Mouse (Mus musculus) embryonic facial prominence, embryonic 11.5 days (tissue): ENCODE measurements around the gene Ccdc71. TPM values are rescaled to one million over a fixed set of nuclear protein-coding genes. Genes with fewer than 3 reads are reported as not detected.

ENCODE experiments used
- ATAC-seq: fragments of 200-750 bp; cut with Nextera tagmentation; replicated peaks from 2 replicates; pipeline ENCODE4 v1.8.0; 2017; ENCODE audit warnings: low read depth; ENCODE audit not compliant: insufficient number of reproducible peaks, low FRiP score, low TSS enrichment
- DNase-seq: peaks from one replicate; pipeline ENCODE4 v3.0.0-alpha.2; 2015; ENCODE audit warnings: low spot score
- H3K27ac ChIP-seq: fragments of 300-500 bp; sonication (generic); replicated peaks from 2 replicates; pipeline ENCODE4 v1.5.1; 2014; ENCODE audit warnings: mild to moderate bottlenecking, low read depth, low read length, control low read depth
- H3K27me3 ChIP-seq: fragments of 300-500 bp; sonication (generic); 2 replicates; pipeline ENCODE4 v1.6.1; 2014; ENCODE audit warnings: mild to moderate bottlenecking, low read length, moderate library complexity, mixed read lengths; ENCODE audit not compliant: control insufficient read depth, insufficient read depth
- H3K36me3 ChIP-seq: fragments of 300-500 bp; sonication (generic); replicated peaks from 2 replicates; pipeline ENCODE4 v1.6.1; 2014; ENCODE audit warnings: low read depth, mild to moderate bottlenecking, low read length, moderate library complexity, mixed read lengths; ENCODE audit not compliant: control insufficient read depth, insufficient read depth
- H3K4me1 ChIP-seq: fragments of 300-500 bp; sonication (generic); 2 replicates; pipeline ENCODE4 v1.6.1; 2014; ENCODE audit warnings: low read length, mixed read lengths; ENCODE audit not compliant: control insufficient read depth, insufficient read depth
- H3K4me2 ChIP-seq: fragments of 300-500 bp; sonication (generic); 2 replicates; pipeline ENCODE4 v1.6.1; 2014; ENCODE audit warnings: low read depth, mild to moderate bottlenecking, control low read depth, low read length, moderate library complexity
- H3K4me3 ChIP-seq: fragments of 300-500 bp; sonication (generic); 2 replicates; pipeline ENCODE4 v1.5.1; 2014; ENCODE audit warnings: low read depth, low read length, control low read depth
- H3K9ac ChIP-seq: fragments of 300-500 bp; sonication (generic); replicated peaks from 2 replicates; pipeline ENCODE4 v1.6.1; 2014; ENCODE audit warnings: mild to moderate bottlenecking, control low read depth, low read length
- H3K9me3 ChIP-seq: fragments of 300-500 bp; sonication (generic); replicated peaks from 2 replicates; pipeline ENCODE4 v1.6.1; 2016; ENCODE audit warnings: mild to moderate bottlenecking, low read length, inconsistent platforms, mixed read lengths; ENCODE audit not compliant: control insufficient read depth
- WGBS: fragments of 180-500 bp; shearing (Covaris S2); extraction: QIAGEN DNeasy Blood & Tissue Kit; methylation state at CpG from one replicate; pipeline ENCODE4 v1.1.7; 2014; 5-methylcytosine and 5-hydroxymethylcytosine counted together
- polyA plus RNA-seq: library from polyadenylated mRNA; unstranded; fragments of >200 nt; fragmentation: Nextera tagmentation; extraction: Ambion mirVana; gene quantifications from 2 replicates; pipeline ENCODE4 v1.2.1, GENCODE M21; 2014

Ccdc71 gene
- polyA plus RNA-seq, 1 experiment from 2014 or later: 49.1 TPM

DNA sequence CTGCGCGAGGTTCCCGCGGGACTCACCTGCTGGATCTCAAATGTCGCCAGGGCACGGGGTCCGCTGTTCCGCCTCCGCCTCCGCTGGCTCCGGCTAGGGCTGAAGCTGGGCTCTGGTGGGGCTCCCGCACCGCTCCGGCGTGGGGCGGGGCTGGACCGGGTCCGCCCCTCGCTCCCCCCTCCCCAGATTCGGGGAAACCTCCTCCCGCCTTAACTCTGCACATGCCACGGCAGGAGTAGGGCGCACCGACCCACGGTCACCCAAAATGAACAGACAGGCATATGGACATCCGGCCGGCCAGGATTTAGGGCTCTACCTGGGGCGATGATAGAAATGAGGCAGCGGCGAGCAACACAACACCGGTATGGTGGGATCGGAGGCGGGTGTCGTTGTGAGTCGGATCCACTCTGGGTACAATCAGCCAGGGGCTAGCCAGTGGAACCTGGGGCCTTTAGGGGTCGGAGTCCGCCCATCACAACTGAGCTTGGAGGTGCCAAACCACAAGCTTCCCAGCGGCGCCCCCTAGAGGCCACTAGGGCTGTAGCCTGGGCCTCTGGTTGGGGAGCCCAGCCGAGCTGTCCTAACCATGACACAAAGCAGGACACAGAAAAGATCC, 7.9 kb upstream of the Ccdc71 start:
- under 1% methylated on average over 40 of the region's 40 CpGs for WGBS
- H3K4me1 ChIP-seq: peaks cover 9% of the 10 kb centered on the region; the same call in 1 of the 2 replicates

DNA sequence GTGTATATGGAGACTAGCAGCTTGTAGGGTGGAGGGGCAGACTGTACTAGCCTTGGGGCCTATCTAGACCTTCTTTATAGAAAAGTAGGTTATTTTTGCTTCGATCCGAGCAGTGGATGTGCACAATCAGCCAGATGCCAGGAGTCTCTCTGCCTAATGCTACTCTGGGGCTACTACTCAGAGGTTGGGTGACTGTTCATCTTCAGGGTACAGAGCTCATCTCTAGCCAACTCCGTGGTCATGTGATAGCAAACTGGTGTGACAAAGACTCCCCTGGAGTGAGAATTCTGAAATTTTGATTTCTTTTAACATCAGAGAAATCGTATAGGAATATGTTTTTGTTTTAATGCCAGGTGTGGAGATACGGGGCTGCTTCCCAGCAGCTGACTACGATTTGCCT, 7.4 kb upstream of the Ccdc71 start:
- DNase-seq (no peak), ATAC-seq (no peak; the same call in 1 of the 2 replicates)
- Histone ChIP-seq H3K27me3 (no peaks in the 10 kb centered on the region), H3K9me3 (no peaks in the 10 kb centered on the region), H3K36me3 (no peaks in the 10 kb centered on the region), H3K4me3 (peak overlapping the region; percentile 52), H3K4me1 (peaks cover 9% of the 10 kb centered on the region; the same call in 1 of the 2 replicates), H3K4me2 (peak overlapping the region; percentile 83), H3K9ac (peak overlapping the region; percentile 64), H3K27ac (peak overlapping the region; percentile 41; the same call in 1 of the 2 replicates)
- 47% methylated on average over 6 of the region's 6 CpGs for WGBS

More for the DNA sequence above, 7.9 kb upstream of the Ccdc71 start:
- Histone ChIP-seq H3K27ac (peak overlapping the region; percentile 41), H3K9ac (peak overlapping the region; percentile 64), H3K4me2 (peak overlapping the region; percentile 83), H3K36me3 (no peaks in the 10 kb centered on the region), H3K9me3 (no peaks in the 10 kb centered on the region), H3K27me3 (no peaks in the 10 kb centered on the region), H3K4me3 (peak overlapping the region; percentile 52)
- ATAC-seq (peak; percentile 81), DNase-seq (peak; percentile 95)

DNA sequence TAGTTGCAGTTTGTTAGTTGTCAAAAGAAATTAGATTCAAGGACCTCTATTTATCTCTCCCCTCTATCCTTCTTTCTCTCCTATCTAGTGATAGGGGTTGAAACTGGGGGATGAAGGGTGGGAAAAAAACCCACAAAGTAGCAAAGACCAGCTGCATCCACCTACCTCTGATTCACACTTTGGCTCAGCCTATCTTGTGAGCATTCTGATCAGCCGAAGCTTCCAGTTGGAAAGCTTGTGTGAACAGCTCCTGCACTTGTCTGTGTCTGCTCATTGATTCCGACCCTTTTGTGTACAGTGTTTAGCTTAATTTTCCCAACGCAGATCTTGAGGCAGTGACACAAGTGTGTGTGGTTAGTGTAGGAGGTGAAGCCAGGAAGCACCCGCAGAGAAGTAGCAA, 6.9 kb upstream of the Ccdc71 start:
- no peaks in the 10 kb centered on the region for H3K36me3 ChIP-seq
- no peak overlapping the region for H3K9ac ChIP-seq
- no peak overlapping the region for H3K4me3 ChIP-seq
- H3K4me2 ChIP-seq: no peak overlapping the region; the same call in 1 of the 2 replicates
- H3K4me1 ChIP-seq: peaks cover 9% of the 10 kb centered on the region; the same call in 1 of the 2 replicates
- H3K27me3 ChIP-seq: no peaks in the 10 kb centered on the region
- H3K9me3 ChIP-seq: no peaks in the 10 kb centered on the region
- WGBS: 79% methylated on average over 4 of the region's 4 CpGs
- ATAC-seq: no peak
- DNase-seq: no peak
- H3K27ac ChIP-seq: no peak overlapping the region

DNA sequence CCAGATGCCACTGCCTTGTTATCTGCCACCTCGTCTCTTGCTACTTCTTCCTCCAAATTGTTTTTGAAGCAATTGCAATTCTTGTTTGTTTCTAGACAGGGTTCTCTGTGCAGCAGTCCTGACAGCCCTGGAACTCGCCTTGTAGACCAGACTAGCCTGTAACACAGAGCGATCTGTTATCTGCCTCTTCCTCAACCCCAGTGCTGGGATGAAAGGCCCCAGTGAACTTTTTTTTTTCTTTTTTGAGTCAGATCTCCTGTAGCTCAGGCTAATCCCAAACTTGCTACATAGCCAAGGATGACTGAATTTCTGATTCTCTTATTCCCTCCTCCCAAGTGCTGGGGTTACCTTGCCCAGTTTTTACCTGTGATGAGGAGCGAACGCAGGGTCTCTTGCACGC, 5.9 kb upstream of the Ccdc71 start:
- ATAC-seq (no peak), DNase-seq (no peak)
- Histone ChIP-seq H3K27me3 (no peaks in the 10 kb centered on the region), H3K4me3 (no peak overlapping the region), H3K4me2 (no peak overlapping the region), H3K4me1 (peaks cover 9% of the 10 kb centered on the region; the same call in 1 of the 2 replicates), H3K9me3 (no peaks in the 10 kb centered on the region), H3K27ac (no peak overlapping the region), H3K9ac (no peak overlapping the region), H3K36me3 (no peaks in the 10 kb centered on the region)
- WGBS: 84% methylated on average over 6 of the region's 6 CpGs

DNA sequence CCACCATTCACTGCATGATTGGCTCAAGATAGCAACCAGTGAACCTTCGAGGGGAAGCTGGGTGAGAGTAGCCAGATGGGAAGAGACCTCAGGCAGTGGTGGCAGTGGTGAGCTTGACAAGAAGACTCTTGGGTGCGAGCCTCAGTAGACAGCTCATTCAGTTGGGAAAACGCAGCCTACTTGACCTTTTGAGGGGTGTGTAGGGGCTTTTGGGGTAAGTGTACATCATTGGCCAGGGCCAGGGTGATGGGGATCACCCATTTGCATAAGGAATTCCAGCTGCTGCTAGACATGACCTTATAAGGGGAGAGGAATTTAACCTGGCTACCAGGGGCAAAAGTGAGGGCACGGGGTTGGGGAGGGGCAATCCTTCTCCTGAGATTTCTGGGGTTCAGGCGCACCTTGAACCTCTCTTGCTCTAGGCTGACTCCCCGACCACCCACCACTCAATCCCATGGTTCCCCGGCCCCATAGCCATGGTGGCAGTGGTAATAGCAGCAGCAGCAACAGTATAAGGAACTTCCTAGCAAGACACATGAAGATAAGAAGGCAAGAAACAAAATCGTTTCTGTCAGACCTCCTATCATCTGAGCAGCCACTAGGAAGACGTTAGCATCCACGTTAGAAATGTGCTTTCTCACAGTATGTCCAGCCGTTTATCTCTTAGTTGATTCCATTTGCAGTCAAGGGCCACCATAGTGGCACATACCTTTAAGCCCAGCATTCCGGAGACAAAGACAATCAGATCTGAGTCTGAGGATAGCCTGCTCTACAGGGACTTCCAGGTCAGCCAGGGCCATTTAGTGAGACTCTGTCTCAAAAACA, 4.4 kb upstream of the Ccdc71 start:
- Histone ChIP-seq H3K4me3 (no peak overlapping the region), H3K27ac (no peak overlapping the region), H3K9me3 (no peaks in the 10 kb centered on the region), H3K4me1 (no peaks in the 10 kb centered on the region), H3K9ac (no peak overlapping the region), H3K36me3 (no peaks in the 10 kb centered on the region), H3K4me2 (no peak overlapping the region), H3K27me3 (no peaks in the 10 kb centered on the region)
- ATAC-seq: no peak
- WGBS: 75% methylated on average over 12 of the region's 12 CpGs
- no peak for DNase-seq

DNA sequence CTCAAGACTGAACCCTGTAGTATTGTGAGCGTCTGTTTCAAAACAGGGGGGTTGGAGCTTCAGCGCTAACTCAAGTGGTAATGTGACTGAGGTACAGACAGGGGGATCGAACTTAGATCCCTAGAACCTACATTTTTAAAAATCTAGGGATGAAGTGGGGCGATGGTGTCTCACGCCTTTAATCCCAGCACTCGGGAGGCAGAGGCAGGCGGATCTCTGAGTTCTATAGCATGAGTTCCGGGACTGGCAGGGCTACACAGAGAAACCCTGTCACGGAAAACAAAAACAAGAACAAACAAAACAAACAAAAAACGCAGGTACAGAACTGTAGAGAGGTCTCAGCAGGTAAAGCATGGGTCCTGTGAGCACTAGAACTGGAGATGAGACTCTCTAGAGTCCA, 3.4 kb upstream of the Ccdc71 start:
- H3K4me3 ChIP-seq: no peak overlapping the region
- H3K27ac ChIP-seq: no peak overlapping the region
- ATAC-seq (no peak), DNase-seq (no peak)
- H3K36me3 ChIP-seq: no peaks in the 10 kb centered on the region
- no peaks in the 10 kb centered on the region for H3K4me1 ChIP-seq
- H3K9me3 ChIP-seq: no peaks in the 10 kb centered on the region
- 84% methylated on average over 10 of the region's 10 CpGs for WGBS
- H3K4me2 ChIP-seq: no peak overlapping the region
- no peaks in the 10 kb centered on the region for H3K27me3 ChIP-seq
- H3K9ac ChIP-seq: no peak overlapping the region

DNA sequence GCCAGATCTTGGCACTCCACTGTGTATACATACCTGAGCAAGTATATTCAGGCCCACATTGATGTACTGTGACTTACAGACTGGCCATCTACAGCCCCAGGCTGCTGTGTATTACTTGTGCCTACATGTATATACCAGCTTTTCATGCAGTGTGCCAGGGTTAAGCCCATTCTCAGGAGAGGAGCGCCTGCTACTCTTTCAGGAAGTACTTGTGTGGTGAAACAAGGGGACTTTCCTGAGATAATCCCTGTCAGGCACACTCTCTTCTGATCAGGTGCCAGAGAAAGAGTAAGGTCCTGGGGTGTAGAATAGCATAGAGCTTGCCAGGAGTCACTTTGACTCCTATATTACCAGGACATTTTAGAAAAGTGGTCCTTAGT, 398 bp upstream of the Ccdc71 start:
- H3K27me3 ChIP-seq: no peaks in the 10 kb centered on the region
- peaks cover 3% of the 10 kb centered on the region; the same call in 1 of the 2 replicates for H3K36me3 ChIP-seq
- ATAC-seq: peak; percentile 29; the same call in 1 of the 2 replicates
- H3K4me2 ChIP-seq: peak overlapping the region; percentile 81
- DNase-seq: no peak
- 85% methylated on average over 1 of the region's 1 CpGs for whole genome bisulfite sequencing
- H3K4me3 ChIP-seq: peak overlapping the region; percentile 94; the same call in 1 of the 2 replicates
- H3K9ac ChIP-seq: no peak overlapping the region
- H3K9me3 ChIP-seq: no peaks in the 10 kb centered on the region
- no peaks in the 10 kb centered on the region for H3K4me1 ChIP-seq
- H3K27ac ChIP-seq: peak overlapping the region; percentile 85; the same call in 1 of the 2 replicates

DNA sequence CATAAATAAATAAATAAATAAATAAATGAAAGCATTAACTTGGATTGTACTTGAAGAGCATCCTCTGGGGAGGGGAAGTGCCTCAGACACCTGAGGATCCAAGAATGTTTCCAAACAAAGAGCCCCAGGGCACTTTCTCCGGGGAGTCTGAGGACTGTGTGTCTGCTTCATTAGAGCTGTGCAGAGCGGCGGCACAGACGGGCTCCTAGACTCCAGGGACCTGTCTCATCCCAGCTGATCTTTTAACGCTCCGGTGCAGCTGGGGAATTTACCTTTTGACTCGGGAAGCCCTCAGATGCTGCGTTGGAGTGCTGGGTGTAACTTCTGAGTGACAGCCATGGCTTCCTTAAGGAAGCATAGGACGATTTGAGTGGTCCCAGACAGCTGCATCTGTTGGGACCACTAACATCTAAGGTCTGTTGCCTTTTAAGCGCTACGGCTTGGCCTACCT, 879 bp downstream of the Ccdc71 start, which contains the start of gene Klhdc8b:
Gene Klhdc8b (minus strand): TSS at position 401 of the 451 bp plus-strand sequence.
- WGBS: 21% methylated on average over 11 of the region's 11 CpGs
- Histone ChIP-seq H3K4me1 (no peaks in the 10 kb centered on the region), H3K9ac (peak within 1 kb of the TSS; percentile 89), H3K27ac (peak within 1 kb of the TSS; percentile 85), H3K36me3 (peaks cover 3% of the 10 kb centered on the region; the same call in 1 of the 2 replicates), H3K27me3 (no peaks in the 10 kb centered on the region), H3K4me3 (peak within 1 kb of the TSS; percentile 94), H3K4me2 (peak within 1 kb of the TSS; percentile 81), H3K9me3 (no peaks in the 10 kb centered on the region)
- DNase-seq: peak; percentile 40
- ATAC-seq: peak; percentile 44; the same call in 1 of the 2 replicates
